Mouse (Mus musculus) ES-E14 (cell line): ENCODE measurements around the gene Ren1. TPM values are rescaled to one million over a fixed set of nuclear protein-coding genes. Genes with fewer than 3 reads are reported as not detected.

Experiments
- DNase-seq: peaks from one replicate; pipeline ENCODE4 v3.0.0-alpha.2; 2013; ENCODE audit warnings: low read depth, low spot score
- H3K27ac ChIP-seq: 2 replicates; pipeline ENCODE4 v1.5.1; 2012; ENCODE audit warnings: low read depth, mild to moderate bottlenecking, low read length, moderate library complexity, mixed read lengths; ENCODE audit not compliant: poor library complexity, insufficient read depth, severe bottlenecking
- H3K36me3 ChIP-seq: 2 replicates; pipeline ENCODE4 v1.6.1; 2012; ENCODE audit warnings: mild to moderate bottlenecking, low read length, moderate library complexity, mixed read lengths; ENCODE audit not compliant: control insufficient read depth, poor library complexity, insufficient read depth, severe bottlenecking
- H3K4me1 ChIP-seq, 2 experiments: fragments of 150-350 bp in 1 of 2; sonication (generic) in 1 of 2; 2 replicates each; pipeline ENCODE4 v1.6.1; 2012; ENCODE audit warnings: low read length in 2 of 2, mild to moderate bottlenecking in 1 of 2, mixed read lengths in 1 of 2; ENCODE audit not compliant: control insufficient read depth in 2 of 2, insufficient read depth in 2 of 2, poor library complexity in 1 of 2
- H3K4me3 ChIP-seq, 2 experiments: fragments of 150-350 bp in 1 of 2; sonication (generic) in 1 of 2; 2 replicates each; pipeline ENCODE4 v1.5.1; 2012; ENCODE audit warnings: low read length in 2 of 2, low read depth in 1 of 2, mild to moderate bottlenecking in 1 of 2, mixed read lengths in 1 of 2; ENCODE audit not compliant: insufficient read depth in 1 of 2, poor library complexity in 1 of 2, severe bottlenecking in 1 of 2
- H3K9ac ChIP-seq: 2 replicates; pipeline ENCODE4 v1.6.1; 2012; ENCODE audit warnings: low read depth, mild to moderate bottlenecking, low read length, mixed read lengths; ENCODE audit not compliant: poor library complexity, insufficient read depth, severe bottlenecking
- H3K9me3 ChIP-seq: fragments of 150-350 bp; sonication (generic); 2 replicates; pipeline ENCODE4 v1.6.1; 2012; ENCODE audit warnings: low read depth, mild to moderate bottlenecking, low read length; ENCODE audit not compliant: control insufficient read depth, insufficient read depth
- CHD2 ChIP-seq: IDR thresholded peaks from 2 replicates; pipeline ENCODE4 v1.6.1; 2014; ENCODE audit warnings: mild to moderate bottlenecking, low read depth, low read length, inconsistent platforms
- HCFC1 ChIP-seq: IDR thresholded peaks from 2 replicates; pipeline ENCODE4 v1.6.1; 2012; ENCODE audit warnings: low read length, inconsistent platforms, borderline replicate concordance; ENCODE audit not compliant: insufficient read depth
- MAFK ChIP-seq: IDR thresholded peaks from 2 replicates; pipeline ENCODE4 v1.6.1; 2014; ENCODE audit warnings: mild to moderate bottlenecking, low read depth, low read length, inconsistent platforms; ENCODE audit not compliant: insufficient read depth
- ZC3H11A ChIP-seq: IDR thresholded peaks from 2 replicates; pipeline ENCODE4 v1.6.1; 2012; ENCODE audit warnings: low read depth, mild to moderate bottlenecking, inconsistent platforms, low read length, borderline replicate concordance
- ZNF384 ChIP-seq: IDR thresholded peaks from 2 replicates; pipeline ENCODE4 v1.6.1; 2012; ENCODE audit warnings: low read depth, low read length, inconsistent platforms
- in situ Hi-C, 2 experiments: fragments of 600-800 bp; cut with MboI; formaldehyde crosslinking; loops; one replicate each; pipeline ENCODE4 v1.15.1; 2025; ENCODE audit warnings: low sequenced_read_pairs in 2 of 2, inconsistent platforms in 1 of 2; ENCODE audit not compliant: unreplicated experiment in 2 of 2
- total RNA-seq: library from RNA; depleted of rRNA; stranded (reverse); fragments of 300-350 nt; gene quantifications from 2 replicates; pipeline ENCODE4 v1.2.3, GENCODE M21; 2012

The Ren1 gene
- total RNA-seq, 1 experiment, result 0.67 TPM

- DNase-seq, result no peak
These were observed 21.1 kb downstream of the Ren1 start for GRCm38 (mm10) chr1:133371431-133371830.

GRCm38 (mm10) chr1:133372113-133372512, 21.8 kb downstream of the Ren1 start:
- H3K4me1 ChIP-seq, result peaks cover 0 to 6% of the 10 kb centered on the region in 2 experiments; a peak in 2 of 4 replicates
- in situ Hi-C loops, result loop anchor here in 1 of 2 experiments (25.0 kb wide), 1 partner anchor 210 kb away; the partner anchor contains the start of gene Plekha6
- DNase-seq, result no peak
- H3K9ac ChIP-seq, result no peak overlapping the region
- no peaks in the 10 kb centered on the region for H3K36me3 ChIP-seq
- H3K27ac ChIP-seq, result no peak overlapping the region
- TF ChIP-seq ZC3H11A (no peak), ZNF384 (no peak), MAFK (no peak), CHD2 (no peak), HCFC1 (no peak)
- no peak overlapping the region for H3K4me3 ChIP-seq
- no peaks in the 10 kb centered on the region for H3K9me3 ChIP-seq

More at GRCm38 (mm10) chr1:133371431-133371830, 21.1 kb downstream of the Ren1 start:
- in situ Hi-C loops, result loop anchor here in 1 of 2 experiments (25.0 kb wide), 1 partner anchor 209 kb away; the partner anchor contains the start of gene Plekha6
- no peaks in the 10 kb centered on the region for H3K36me3 ChIP-seq
- H3K9me3 ChIP-seq, result no peaks in the 10 kb centered on the region
- H3K27ac ChIP-seq, result no peak overlapping the region
- H3K4me1 ChIP-seq, result peaks cover 0 to 10% of the 10 kb centered on the region in 2 experiments; a peak in 2 of 4 replicates
- no peak overlapping the region for H3K4me3 ChIP-seq
- TF ChIP-seq MAFK (no peak), ZC3H11A (no peak), ZNF384 (no peak)
- H3K9ac ChIP-seq, result no peak overlapping the region

DNA sequence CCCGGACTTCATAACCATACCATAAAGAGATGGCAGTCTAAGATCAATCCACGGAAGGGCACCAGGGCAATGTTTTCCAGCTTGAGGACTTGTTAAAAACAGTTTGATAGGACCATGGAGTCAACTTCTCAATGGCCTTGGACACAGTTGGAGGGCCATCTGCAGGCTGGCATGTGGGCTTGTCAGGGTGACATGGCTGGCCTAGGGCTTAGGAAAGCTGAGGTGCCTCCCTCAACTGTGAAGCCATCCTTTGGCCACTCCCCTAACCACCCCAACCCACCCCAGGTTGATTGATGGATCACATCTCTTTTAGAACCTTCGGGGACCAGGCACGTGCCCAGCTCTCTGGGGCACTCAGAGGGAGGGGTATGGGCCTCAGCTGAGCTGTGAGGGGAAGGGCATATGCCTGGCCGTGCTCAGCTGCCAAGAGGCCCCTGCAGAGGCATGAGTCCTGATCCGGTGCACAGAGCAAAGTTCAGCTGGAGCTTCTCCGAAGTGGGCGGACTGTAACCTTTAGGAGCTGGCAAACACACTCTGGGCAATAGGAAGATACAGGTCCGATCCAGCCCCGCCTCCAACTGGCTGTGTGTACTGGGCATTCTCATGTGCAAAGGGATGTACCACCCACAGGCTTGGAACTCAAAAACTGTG, 25.5 kb downstream of the Ren1 start:
- no peaks in the 10 kb centered on the region for H3K9me3 ChIP-seq
- no peak overlapping the region for H3K27ac ChIP-seq
- in situ Hi-C loops, result loop anchor here in 1 of 2 experiments (25.0 kb wide), 1 partner anchor 236 kb away; the partner anchor contains the start of gene Snrpe
- no peak for DNase-seq
- TF ChIP-seq CHD2 (no peak), MAFK (no peak), ZC3H11A (no peak), ZNF384 (no peak), HCFC1 (no peak)
- H3K36me3 ChIP-seq, result no peaks in the 10 kb centered on the region
- peaks cover 0 to 8% of the 10 kb centered on the region in 2 experiments; a peak in 2 of 4 replicates for H3K4me1 ChIP-seq
- H3K9ac ChIP-seq, result no peak overlapping the region
- H3K4me3 ChIP-seq, result no peak overlapping the region

DNA sequence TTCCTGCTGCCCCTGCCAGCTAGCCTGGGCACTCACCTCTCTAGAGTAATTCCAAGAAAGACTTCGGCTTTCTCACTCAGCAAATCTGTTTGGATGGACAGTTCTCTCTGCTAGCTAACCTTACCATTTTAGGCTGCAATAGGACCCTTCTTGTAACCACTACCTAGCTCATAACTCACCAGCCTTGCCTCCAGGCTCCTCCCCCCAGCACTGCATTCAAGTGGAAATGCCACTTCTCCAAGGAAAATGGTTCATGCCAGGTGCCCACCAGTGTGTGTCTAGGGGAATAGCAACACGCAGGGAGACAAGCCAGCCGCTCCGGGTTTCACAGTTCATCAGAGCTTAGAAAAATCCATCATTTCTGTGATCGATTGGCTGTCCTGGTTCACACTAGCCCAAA, 27.2 kb downstream of the Ren1 start:
- TF ChIP-seq CHD2, result no peak
- no peak for TF ChIP-seq ZC3H11A
- no peak for TF ChIP-seq HCFC1
- no peak for TF ChIP-seq ZNF384
- no peak for TF ChIP-seq MAFK
- Histone ChIP-seq H3K27ac (no peak overlapping the region), H3K4me1 (peaks cover 0 to 8% of the 10 kb centered on the region in 2 experiments; a peak in 2 of 4 replicates), H3K36me3 (no peaks in the 10 kb centered on the region), H3K9me3 (no peaks in the 10 kb centered on the region), H3K9ac (no peak overlapping the region), H3K4me3 (no peak overlapping the region)
- in situ Hi-C loops, result loop anchor here in 1 of 2 experiments (25.0 kb wide), 1 partner anchor 235 kb away; the partner anchor contains the start of gene Snrpe
- no peak for DNase-seq
